Mouse (Mus musculus): Measurements from ENCODE around the gene Lap3.

Gene Lap3

DNA sequence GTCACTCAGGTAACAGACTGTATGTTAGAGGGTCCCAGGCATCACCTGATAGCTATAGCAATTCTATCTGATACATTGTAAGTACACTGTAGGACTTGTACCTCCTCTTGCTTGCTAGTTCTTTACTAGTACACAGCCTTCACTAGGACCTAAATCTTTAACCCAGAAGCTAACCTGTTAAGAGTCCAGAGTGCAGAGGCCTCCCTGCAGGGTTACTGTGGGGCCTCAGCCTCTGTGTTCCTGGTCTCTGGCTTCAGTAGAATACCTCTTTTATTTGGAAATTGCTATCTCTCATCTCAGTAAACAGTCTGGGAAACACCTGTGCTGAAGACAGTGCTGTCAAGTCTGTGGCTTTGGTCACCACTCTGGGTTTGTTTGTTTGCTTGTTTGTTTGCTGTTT lies 2.9 kb downstream of the Lap3 start:
- DNase-seq (ENCODE audit: low read depth) = no peak

DNA sequence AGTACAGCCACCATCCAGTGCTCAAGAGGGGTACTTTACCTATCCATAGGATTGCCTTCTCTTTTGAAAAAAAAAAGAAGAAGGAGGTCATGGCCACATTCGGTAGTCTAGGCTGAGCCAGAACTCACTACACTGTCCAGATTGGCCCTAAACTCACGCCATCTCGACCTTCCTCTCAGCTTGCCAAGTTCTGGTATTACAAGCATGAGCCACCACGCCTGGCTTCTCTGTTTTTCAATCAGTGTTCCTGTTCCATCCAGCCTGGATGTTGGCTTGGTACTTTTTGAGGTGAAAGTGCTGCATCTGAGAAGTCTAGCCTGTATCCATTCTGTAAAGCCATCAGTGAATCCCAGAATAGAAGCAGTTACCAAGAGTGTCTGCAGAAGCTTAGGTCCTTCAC lies 3.3 kb downstream of the Lap3 start:
- DNase-seq (ENCODE audit: low read depth) = no peak

GRCm38 (mm10) chr5:45496930-45497550 lies 3.9 kb downstream of the Lap3 start:
- DNase-seq (ENCODE audit: low read depth) = no peak

DNA sequence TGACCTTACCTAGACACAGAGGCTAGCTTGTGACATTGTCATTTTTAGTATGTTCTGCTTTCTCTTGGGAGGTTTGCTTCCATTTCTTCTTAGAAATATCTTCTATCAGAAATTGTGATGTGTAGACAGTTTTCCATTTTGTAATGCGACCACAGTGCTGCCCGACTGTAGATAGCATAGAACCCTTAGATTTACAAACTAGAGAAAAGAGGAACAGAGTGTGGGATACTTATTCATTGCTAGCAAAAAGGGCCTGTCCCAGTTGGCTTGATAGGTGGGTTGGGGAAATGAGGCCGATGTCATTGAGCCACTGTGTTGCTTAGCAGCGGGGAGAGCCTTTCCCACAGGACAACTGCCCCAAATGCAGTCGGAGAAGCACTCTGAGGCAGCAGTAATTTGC lies 4.4 kb downstream of the Lap3 start:
- peak; percentile 7 for DNase-seq (ENCODE audit: low read depth)

DNA sequence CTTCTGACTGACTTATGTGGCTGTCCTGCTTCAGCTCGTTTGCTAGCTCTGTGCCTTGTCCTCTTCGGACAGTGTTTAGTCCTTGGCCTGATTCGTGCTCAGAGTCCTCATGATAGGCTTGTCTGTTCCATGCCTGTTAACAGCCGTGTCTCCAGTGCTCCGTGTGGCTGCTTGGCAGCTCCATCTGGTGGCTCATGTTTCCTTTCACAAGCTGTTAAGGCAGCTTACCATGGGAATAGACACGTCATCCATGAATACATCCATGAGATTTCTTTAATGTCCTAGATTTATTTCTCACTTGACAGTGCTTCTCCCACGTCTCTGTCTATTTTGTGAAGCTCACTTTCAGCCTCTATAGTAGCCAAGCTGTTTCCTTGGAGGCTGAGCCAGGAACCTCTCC lies 16.9 kb downstream of the Lap3 start:
- no peak for DNase-seq (ENCODE audit: low read depth)

- DNase-seq (ENCODE audit: low read depth) = no peak
Observed at GRCm38 (mm10) chr5:45512908-45513307, 19.7 kb downstream of the Lap3 start.

GRCm38 (mm10) chr5:45513511-45513910 lies 20.3 kb downstream of the Lap3 start:
- DNase-seq (ENCODE audit: low read depth) = no peak

DNA sequence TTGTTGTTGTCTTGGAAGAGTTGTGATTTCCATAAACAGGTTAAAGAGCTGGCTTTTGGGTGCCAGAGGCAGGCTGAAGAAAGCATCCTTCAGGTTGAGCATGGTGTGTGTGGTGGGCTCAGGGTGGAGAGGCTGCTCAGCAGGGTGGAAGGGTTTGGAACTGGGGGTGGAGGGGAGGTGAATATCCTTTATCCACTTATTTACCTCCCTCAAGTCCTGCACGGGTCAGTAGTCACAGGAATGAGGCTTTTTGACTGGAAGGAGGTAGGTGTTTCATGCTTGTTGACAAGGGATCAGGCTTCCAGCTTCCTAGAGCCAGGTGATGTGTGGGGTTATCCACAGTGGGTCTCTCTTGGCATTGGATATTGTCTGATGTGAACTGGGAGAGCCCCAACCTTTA lies 21.4 kb downstream of the Lap3 start:
- no peak for DNase-seq (ENCODE audit: low read depth)

- DNase-seq (ENCODE audit: low read depth) = no peak
Observed at GRCm38 (mm10) chr5:45515151-45515743, 22.1 kb downstream of the Lap3 start.

DNA sequence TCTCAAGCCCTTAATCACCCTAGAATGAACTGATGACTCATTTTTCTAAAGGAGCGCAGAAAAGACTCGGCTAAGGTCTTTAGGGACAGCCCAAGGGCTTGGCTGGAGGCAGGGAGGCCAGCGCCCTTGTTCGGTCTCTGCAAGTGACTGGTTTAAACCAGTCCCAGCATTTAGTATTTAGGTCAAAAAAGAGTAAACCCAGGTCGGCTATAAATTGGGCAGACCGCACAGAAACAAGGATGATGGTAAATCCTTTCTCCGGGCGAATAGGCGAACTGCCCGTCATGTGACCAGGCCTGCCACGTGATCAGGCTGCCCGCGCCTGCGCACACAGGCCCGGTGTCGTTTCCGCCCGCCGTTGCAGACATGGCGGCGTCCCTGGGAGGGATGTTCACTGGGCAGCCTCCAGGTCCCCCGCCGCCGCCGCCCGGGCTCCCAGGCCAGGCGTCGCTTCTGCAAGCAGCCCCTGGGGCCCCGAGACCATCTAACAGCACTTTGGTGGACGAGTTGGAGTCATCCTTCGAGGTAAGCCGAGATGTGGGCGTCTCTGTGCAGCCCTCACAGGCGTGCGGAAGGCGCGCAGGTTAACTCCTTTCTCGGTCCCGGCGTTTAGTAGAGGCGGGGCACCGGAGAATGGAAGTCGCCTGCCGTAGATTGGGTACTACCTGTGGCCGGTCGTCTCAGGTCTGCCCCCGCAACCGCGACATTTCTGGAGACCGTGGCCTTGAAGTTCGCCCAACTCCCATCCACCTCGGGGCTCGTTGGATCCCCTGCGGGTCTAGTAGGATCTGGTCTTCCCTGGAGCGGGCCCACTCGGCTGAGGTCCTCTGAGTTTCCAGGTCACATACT lies 27.0 kb downstream of the Lap3 start, which contains the start of gene Med28:
Gene Med28 (plus strand): TSS at position 270 of the 849 bp plus-strand sequence.
- peak; percentile 88 for DNase-seq (ENCODE audit: low read depth)

DNA sequence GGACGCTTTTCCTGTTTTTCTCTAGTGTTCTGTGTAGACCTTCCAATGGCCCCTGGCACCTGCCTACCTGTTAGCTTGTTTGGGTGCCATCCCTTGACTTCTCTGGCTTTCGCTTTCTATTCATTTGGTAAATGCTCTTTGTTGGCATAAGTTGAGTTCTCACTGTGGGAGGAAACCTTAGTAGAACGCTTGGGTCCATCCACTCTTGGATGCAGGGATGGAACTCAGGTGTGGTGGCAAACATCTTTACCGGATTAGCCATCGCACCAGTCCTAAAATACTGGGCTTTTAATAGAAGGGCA lies 27.6 kb downstream of the Lap3 start:
- no peak for DNase-seq (ENCODE audit: low read depth)

DNA sequence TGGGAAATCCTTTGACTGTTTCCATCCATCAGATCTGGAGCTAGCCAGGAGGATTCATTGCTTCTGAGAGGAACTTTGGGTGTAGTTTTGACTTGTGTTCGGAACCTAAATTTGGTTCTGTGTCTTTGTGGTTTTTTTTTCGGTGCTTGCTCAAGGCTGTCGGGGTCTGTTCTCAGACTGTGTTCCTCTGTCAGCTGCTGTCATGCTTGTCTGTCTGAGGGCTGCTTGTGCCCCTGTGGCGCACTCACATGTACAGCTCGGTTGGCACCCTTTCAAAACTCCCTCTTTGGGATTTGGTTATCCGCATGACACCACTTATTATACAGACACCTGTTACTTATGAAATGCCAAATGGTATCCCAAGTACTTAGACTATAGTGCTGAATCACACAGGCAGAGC lies 28.4 kb downstream of the Lap3 start:
- DNase-seq (ENCODE audit: low read depth) = no peak

- DNase-seq (ENCODE audit: low read depth) = no peak
Observed at GRCm38 (mm10) chr5:45525101-45525500, 31.9 kb downstream of the Lap3 start.

- DNase-seq (ENCODE audit: low read depth) = peak; percentile 11
Observed at GRCm38 (mm10) chr5:45526338-45526737, 33.2 kb downstream of the Lap3 start.

DNA sequence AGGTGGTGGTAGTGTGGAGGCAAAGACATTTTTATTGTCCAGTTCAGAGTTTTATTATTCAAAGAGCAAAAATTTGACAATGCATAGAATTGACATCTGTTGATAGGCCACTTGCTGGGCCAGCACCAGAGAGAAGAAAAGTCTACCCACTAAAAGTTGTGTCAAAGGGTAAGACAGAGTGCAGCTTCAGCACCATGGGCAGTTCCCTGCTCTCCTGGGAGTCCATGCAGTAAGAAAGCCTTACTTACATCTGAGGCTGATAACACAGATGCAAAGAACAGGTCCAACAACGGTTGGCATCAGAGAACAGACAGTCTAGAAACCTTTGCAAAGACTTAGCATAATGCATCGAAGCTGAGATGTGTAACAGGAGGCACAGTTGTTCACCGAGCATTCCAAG lies 36.5 kb downstream of the Lap3 start:
- peak; percentile 66 for DNase-seq (ENCODE audit: low read depth)

DNA sequence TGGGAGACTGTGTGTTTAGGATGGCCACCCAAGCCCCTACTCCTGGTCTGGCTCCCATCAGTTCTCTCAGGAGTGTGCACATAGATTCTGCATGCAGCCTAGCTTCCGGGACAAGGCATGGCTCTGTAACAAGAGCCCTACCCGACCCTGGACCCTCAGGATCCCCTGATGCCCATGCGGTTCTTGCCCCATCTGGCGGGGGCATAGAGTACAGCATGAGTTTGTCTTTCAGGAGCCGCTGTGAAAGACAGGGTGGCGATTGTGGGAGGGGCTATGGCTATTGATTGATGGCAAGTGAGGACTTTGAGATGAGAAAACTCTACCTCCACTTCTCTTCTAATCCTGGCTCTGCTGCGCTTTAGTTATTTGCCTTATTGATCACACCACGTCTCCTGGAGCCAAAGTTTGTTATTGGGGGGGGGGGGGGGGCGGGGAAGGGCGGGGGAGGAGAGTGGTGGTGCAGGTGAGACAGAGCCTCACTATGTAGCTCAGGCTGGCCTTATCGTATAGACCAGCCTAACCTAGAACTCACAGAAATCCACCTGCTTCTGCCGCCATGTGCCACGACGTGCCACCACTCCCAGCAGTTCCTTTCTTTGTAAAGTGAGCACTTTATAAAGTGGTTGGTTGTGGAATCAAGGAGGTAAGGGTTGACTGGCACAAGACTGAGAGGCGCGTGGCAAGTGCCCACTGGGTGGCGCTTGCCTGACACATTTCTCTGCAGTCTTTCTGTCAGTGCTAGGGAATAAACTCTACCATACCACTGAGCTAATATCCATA lies 41.3 kb downstream of the Lap3 start:
- DNase-seq (ENCODE audit: low read depth) = peak; percentile 73

DNA sequence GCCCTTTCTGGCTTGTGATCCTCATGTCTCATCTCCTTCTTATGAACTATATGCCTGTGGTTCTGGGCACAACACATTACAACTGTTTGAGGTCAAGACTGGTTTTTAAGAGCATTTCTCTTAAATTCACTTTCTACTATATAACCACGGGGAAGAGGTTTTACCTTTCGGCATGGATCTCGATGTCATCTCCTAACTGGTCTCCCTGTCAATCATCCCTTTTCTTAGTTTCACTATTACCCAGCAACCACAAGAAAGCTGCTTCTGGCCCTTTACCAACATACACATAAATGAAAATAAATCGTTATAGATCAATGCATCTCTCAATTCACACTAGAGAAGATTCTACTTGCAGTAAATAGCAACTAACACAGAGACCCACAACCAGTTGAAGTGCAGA lies 42.0 kb downstream of the Lap3 start:
- no peak for DNase-seq (ENCODE audit: low read depth)

DNA sequence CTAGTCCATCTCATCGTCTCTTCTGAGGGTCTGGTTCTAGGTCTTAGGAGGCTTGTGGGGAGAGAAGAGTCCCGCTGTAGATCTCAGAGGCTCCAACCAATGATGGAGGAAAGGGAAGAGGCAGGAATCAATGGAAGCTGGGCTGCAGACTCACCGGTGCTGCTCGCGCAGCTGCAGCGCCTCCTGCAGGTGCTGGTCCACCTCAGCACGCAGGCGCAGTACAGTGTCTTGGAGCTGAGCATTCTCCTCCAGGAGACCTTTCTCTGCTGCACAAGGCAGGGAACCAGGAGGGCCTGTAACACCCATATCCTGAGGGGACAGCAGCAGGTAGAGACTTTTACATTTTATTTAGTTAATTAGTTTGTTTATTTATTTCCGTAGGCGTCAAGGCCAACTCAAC lies 46.3 kb downstream of the Lap3 start:
- DNase-seq (ENCODE audit: low read depth) = no peak

GRCm38 (mm10) chr5:45543374-45543773 lies 50.2 kb downstream of the Lap3 start:
- no peak for DNase-seq (ENCODE audit: low read depth)

- DNase-seq (ENCODE audit: low read depth) = no peak
Observed at GRCm38 (mm10) chr5:45549586-45549985, 56.4 kb downstream of the Lap3 start.
